Mouse (Mus musculus) ovary, postnatal 10 days (tissue): Measurements from ENCODE around the gene Nme7.

Experiments used
- DNase-seq: peaks from one replicate; pipeline ENCODE4 v3.0.0; 2022; ENCODE audit warnings: low spot score

The Nme7 gene

GRCm38 (mm10) chr1:164384354-164384753, 80.4 kb downstream of the Nme7 start:
- no peak for DNase-seq

DNA sequence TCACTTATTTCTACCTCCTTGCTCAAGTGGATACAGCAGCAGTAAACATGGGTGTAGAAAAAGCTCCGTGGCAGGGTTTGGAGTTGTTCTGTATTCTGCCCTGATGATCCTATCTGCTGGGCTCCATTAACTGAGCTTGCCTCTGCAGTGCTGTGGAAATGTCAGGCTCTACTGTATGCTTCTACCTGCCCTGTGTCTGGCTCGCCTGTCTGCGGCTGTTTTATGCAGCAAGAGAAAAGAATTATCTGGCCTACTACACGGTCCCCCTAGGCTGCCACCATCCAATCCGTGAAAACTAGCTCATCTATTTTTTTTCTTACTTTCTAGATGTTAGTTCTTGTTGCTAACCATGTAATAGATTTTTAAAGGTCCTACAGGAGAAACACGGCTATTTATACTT, 81.1 kb downstream of the Nme7 start:
- DNase-seq, result no peak

- no peak for DNase-seq
Measured at GRCm38 (mm10) chr1:164389743-164390142, 85.8 kb downstream of the Nme7 start.

DNA sequence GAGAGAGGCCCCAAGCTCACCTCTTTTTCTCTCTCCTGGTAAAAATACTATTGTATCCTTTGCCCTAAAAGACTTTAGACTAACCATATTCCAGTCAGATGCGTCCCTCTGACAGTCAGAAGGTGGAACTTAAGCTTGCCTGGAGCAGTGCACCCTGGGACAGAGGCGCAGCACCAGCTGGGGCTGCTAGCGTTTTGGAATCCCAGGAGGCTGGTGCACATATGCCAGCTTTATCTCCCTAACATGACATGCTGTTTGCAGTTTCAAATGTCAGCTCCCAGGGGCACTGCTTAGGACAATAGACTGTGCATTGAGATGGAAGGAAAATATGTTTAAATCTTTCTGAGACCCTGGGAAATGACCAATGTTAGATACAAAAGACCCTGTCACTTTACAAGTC, 88.3 kb downstream of the Nme7 start:
- no peak for DNase-seq

GRCm38 (mm10) chr1:164395131-164395780, 91.3 kb downstream of the Nme7 start:
- DNase-seq, result no peak

DNA sequence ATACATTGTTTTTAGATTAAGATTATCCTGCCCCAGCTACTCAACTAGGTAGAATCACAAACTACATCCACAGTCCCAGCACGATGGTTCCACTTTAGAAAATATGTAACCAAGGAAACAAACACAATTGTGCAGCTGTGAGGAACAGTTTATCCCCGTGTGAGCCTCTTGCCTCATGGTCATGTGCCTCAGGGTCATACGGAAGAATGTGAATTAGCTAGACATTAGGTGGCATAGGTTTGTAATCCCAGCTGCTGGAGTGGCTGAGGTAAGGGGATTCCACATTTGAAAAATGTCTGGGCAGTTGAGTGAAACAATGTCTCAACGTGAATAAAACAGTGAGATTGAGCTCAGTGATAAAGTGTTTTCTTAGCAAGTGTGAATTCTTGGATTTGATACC, 93.8 kb downstream of the Nme7 start:
- no peak for DNase-seq

GRCm38 (mm10) chr1:164399578-164399977, 95.7 kb downstream of the Nme7 start:
- no peak for DNase-seq

GRCm38 (mm10) chr1:164405385-164405802, 101.5 kb downstream of the Nme7 start:
- DNase-seq, result no peak

DNA sequence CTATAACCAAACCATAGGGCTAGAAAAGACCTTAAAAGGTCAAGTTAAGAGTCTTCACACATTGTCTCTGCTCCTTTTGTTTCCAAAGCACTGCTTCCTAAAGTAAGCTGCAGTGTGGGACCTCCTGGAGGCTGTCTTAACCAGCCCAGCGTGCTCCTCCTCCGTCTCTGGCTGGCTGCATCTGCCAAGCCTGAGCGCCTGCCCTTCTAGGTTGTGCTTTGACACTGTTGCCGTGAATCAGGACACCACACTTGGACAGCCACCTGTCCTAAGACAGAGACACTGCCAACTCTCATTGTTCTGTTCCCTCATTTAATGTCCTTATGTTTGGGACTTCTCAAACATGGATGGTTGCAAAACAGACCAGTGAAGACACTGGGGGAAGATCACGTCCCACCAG, 102.6 kb downstream of the Nme7 start:
- DNase-seq, result no peak

DNA sequence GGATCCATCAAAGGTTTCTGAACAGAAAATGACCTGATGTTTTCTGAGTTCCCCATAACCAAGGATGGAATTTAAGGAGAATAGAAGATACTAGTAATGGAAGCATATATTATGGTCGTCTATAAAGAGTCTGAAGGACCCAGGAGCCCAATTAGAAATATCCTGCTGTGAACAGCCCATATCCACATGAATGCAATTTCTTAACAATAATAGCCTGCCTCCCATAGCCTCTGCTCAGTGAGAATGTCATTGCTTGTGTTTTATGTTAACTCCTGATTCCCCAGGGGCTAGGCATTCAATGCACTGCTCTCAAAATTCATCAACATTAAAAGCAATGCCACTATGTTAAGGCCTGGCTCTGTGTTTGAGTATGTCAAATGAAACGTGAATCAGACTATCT, 104.7 kb downstream of the Nme7 start:
- DNase-seq, result no peak

DNA sequence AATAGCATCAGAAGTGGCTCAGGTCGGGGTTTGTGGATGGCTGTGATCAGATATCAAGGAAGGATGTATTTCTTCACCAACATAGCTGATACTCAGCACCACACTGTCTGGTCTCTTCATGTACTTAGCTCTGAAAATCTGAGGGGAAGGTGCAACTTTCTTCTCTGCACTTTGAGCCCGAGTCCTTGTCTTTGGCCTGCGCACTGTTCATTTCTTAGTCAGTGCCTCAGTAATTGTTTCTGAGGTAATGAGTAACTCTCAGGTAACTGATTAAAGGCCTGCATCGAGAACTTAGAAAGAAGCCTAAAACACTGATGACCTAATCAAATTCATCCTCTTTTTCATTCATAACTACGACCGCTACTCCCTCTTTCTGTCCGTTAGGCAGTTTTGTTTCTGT, 107.4 kb downstream of the Nme7 start:
- no peak for DNase-seq

DNA sequence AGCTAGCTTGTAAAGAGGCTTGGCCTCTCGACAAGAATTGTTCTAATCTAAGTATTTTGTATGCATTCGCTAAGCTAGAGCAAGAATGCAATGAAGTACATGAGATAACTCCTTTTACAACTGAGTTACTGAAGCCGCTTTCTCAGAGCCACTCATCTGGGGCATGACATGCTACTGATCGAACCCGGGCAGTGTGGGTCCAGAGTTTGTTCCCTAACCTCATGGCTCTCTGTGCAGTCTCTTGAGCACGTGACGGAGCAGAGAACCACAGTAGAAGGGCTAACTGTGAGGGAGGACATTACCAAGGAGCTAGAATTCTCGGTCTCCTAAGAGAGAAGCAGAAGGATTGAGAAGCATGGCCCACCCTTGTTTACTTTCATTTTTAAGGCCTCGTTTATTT, 109.0 kb downstream of the Nme7 start:
- no peak for DNase-seq

DNA sequence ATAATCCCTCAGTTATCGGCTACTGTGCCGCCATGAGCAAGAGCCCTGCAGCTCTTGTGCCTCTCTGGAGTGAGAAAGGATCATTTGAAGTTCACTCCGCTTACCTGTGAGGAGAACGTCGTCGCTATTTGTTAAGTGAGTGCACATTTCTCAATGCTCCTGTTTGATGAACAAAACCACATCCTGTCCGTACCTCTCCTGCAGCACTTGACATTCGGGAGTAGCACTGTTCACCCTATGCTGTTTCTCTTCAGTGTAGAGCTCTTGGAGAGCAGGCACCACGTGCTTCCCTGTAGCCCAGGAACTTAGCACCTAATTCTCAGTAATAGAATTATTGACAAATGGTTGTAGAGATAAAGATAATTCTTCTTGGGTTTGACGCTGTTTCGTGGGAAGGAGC, 109.7 kb downstream of the Nme7 start:
- no peak for DNase-seq

- DNase-seq, result no peak
Measured at GRCm38 (mm10) chr1:164415347-164415751, 111.4 kb downstream of the Nme7 start.

DNA sequence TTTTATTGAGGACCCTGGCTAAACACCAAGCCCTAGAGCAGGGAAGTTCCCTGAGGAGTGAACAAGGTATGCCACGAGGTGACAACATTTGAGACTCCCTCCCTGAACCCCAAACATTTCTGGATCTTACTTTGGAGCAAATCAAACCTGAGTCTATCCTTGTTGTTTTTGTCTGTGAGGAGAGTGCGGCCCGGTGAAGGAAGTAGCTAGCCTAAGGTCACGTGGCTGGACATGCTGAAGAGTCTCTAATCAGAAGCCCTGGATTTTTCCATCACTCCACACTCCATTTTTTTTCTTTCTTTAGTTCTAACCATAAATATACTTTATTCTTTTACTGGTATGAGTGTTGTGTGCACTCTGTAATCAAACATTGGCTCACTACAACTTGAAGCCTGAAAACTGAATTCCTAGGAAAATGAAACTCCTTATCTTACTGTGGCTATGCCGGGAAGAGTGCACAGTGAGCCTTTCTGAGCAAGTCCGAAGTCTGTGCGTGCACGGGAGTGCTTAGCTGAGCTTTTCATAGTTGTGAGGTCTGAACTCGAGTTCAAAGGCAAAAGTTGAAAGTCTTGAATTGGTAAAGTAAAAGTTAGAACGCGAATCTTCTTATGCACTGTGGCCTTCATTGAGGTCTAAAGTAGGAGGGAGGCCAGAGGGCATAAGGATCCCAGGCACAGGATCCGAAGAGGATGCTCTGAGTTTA, 112.9 kb downstream of the Nme7 start:
- no peak for DNase-seq

DNA sequence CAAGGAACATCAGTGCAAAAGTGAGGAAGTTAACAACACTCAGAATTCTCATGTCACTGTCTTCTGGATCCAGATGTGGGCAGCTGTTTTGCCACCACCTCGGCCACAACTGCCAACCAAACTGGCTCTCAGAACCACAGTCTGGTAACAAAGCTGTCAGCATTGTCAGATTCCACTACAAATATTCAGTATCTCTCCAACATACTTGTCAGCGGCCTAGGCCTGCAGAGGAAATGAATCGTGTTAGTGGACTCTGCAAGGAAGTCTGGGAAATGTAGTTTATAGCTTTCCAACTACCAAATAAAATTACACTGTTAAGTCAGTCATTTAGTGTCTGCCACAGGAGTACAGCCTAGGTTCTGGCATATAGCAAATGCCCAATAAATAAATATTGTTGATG, 113.7 kb downstream of the Nme7 start:
- DNase-seq, result no peak

DNA sequence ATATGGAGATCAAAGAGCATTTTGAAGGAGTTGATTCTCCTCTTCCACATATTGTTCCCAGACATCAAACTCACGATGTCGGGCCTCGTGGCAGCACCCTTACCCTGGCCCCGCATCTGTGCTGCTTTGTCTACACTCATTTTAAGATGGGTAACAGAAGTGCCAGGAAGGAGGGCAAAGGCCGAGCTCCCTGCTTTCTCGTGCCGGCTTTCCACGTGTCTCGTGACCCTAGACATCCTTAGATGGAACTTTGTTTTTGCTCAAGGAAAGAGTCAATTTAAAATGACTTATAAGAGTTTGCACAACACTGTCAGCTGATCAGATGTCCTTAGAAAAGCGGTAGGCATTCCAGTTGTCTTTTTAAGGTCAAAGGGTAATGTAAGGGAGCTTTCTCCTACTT, 114.4 kb downstream of the Nme7 start:
- DNase-seq, result no peak

DNA sequence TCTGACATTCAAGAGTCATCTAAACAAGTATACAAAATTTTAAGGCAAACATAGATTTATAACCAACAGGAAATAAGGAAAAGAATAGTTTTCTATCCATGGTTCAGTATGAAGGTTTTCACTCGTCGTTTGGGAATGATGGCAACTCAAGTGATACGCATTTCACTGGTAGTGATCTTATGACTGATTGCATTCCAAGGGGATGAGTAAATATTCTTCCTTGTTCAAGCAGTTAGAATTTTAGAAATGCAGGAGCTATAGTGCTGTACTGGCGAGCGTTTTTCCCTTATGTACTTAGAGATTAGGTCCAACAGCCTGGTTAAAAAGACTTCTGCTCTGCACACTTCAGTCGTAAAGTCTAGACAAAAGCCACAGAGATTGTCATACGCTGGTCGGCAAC, 115.5 kb downstream of the Nme7 start:
- DNase-seq, result no peak

DNA sequence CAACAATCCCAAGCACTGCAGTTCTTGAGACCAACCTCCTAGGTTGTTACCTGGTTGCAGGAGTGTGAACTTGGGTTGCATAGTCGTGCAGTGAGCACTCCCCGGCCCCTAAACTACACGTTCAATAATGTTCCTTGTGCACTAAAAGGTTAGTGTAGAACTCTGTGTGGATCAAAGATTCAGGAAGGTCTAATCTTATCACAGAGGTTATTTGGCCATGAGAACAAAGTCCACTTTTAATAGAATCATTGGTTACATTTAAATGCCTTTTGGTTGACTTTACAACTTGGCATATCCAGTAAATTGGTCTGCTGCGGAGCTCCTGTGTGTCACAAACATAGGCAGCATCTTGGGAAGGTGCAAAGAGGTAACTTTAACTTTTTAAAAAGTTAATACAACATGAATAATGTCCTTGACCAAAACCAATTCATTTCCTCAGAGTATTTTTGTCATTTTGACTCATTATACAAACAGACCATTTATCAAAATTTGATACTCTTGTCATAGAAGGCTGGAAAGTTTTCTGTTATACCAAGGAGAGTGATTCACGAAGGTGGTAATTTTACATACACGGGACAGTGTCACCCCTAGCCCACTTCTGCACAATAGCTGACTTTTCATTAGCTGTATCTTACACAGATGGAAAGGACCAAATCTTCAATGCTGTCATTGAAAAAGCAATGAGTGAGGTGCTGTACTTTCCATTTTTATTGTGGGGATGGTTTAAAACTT, 116.9 kb downstream of the Nme7 start:
- DNase-seq, result no peak

DNA sequence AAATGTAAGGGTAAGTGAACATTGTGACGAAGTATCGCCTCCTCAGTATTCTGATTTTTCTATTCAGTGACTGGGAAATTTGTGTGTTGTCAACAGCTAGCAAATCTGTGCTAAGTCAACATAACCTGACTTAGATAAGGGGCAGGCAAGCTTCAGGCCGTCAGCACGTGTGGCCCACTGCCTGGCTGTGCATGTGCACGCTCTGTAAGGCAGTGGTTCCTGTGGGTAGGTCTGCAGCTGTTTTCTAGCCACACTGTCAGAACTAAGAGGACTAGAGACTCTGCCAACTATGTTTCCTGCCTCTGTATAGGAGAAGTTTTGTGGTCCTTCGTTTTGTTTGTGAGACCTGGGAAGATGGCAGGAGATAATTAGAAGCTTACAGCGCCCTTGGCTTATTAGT, 122.3 kb downstream of the Nme7 start:
- no peak for DNase-seq

DNA sequence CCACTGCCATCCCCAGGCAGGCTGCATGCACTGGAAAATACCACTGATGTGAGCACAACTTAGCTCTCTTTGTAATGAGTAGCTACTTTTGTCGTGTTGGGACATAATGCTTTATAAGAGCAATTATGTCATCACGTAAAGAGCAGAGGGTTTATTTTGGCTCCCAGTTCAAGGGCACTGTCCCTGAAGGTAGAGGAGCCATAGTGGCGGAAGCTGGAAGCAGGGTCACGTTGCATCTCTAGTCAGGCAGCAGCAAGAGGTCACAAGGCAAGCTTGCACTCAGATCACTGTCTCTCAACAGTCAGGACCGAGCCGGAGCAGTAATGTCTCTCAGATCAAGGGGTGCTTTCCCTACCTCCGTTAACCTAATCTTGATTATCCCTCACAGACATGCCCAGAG, 123.9 kb downstream of the Nme7 start:
- DNase-seq, result no peak

GRCm38 (mm10) chr1:164428644-164429043, 124.7 kb downstream of the Nme7 start:
- no peak for DNase-seq

- DNase-seq, result no peak
Measured at GRCm38 (mm10) chr1:164432649-164433048, 128.7 kb downstream of the Nme7 start.
